Mouse (Mus musculus) forebrain, embryonic 15.5 days (tissue): Measurements from ENCODE around the gene Olfr472. TPM values are rescaled to one million over a fixed set of nuclear protein-coding genes. Genes with fewer than 3 reads are reported as not detected.
"Not testable (repeated sequence)": the region's sequence is repeated elsewhere in the genome, so short reads cannot be mapped to it uniquely, and the experiment has no call there.

ENCODE experiments used
- ATAC-seq: fragments of 200-750 bp; cut with Nextera tagmentation; replicated peaks from 2 replicates; pipeline ENCODE4 v1.8.0; 2017; ENCODE audit warnings: mild to moderate bottlenecking, moderate TSS enrichment, moderate library complexity
- H3K27ac ChIP-seq: fragments of 300-500 bp; sonication (generic); replicated peaks from 2 replicates; pipeline ENCODE4 v1.5.1; 2015; ENCODE audit warnings: mild to moderate bottlenecking, inconsistent platforms
- H3K27me3 ChIP-seq: fragments of 300-500 bp; sonication (generic); 2 replicates; pipeline ENCODE4 v1.6.1; 2015; ENCODE audit warnings: inconsistent platforms
- H3K36me3 ChIP-seq: fragments of 300-500 bp; sonication (generic); 2 replicates; pipeline ENCODE4 v1.6.1; 2015; ENCODE audit warnings: mild to moderate bottlenecking, inconsistent platforms
- H3K4me1 ChIP-seq: fragments of 300-500 bp; sonication (generic); 2 replicates; pipeline ENCODE4 v1.6.1; 2015; ENCODE audit warnings: inconsistent platforms
- H3K4me2 ChIP-seq: fragments of 300-500 bp; sonication (generic); replicated peaks from 2 replicates; pipeline ENCODE4 v1.6.1; 2015; ENCODE audit warnings: mild to moderate bottlenecking, inconsistent platforms
- H3K4me3 ChIP-seq: fragments of 300-500 bp; sonication (generic); 2 replicates; pipeline ENCODE4 v1.5.1; 2015; ENCODE audit warnings: mild to moderate bottlenecking, inconsistent platforms
- H3K9ac ChIP-seq: fragments of 300-500 bp; sonication (generic); replicated peaks from 2 replicates; pipeline ENCODE4 v1.6.1; 2015; ENCODE audit warnings: mild to moderate bottlenecking, inconsistent platforms
- H3K9me3 ChIP-seq: fragments of 300-500 bp; sonication (generic); 2 replicates; pipeline ENCODE4 v1.6.1; 2016; ENCODE audit warnings: inconsistent platforms
- WGBS: fragments of 180-500 bp; shearing (Covaris S2); methylation state at CpG from one replicate; pipeline ENCODE4 v1.1.7; 2015; ENCODE audit warnings: mixed read lengths; 5-methylcytosine and 5-hydroxymethylcytosine counted together
- polyA plus RNA-seq: library from polyadenylated mRNA; unstranded; fragments of >200 nt; fragmentation: Nextera tagmentation; extraction: Ambion mirVana; gene quantifications from 2 replicates; pipeline ENCODE4 v1.2.1, GENCODE M21; 2015

Olfr472 gene
- not detected in 2 replicates for polyA plus RNA-seq

DNA sequence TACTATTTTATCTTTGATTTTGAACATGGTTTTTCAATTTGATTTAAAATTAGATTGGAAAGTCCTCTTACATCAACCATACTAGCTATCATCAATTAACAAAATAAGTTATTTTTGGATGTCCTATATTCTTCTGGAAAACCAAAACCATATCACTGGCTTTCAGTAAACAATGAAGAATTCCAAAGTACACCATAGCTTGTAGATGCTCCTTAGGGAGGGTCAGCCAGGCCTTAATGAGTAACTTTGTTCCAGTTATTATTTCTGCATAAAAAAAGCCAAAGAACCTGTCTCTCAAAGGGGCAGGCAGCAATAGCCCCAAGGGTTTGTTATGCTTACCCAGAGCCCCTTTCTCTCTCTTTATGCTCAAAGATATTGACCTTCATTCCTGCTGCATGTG, at the start of gene Olfr472:
Gene Olfr472, plus strand, starts transcription at position 301 of the 400 bp plus-strand sequence.
- Histone ChIP-seq H3K4me2 (no peak within 1 kb of the TSS), H3K9ac (no peak within 1 kb of the TSS), H3K27ac (no peak within 1 kb of the TSS), H3K9me3 (no peaks in the 10 kb centered on the region), H3K4me3 (no peak within 1 kb of the TSS), H3K36me3 (no peaks in the 10 kb centered on the region), H3K27me3 (no peaks in the 10 kb centered on the region), H3K4me1 (no peaks in the 10 kb centered on the region)
- no peak for ATAC-seq

DNA sequence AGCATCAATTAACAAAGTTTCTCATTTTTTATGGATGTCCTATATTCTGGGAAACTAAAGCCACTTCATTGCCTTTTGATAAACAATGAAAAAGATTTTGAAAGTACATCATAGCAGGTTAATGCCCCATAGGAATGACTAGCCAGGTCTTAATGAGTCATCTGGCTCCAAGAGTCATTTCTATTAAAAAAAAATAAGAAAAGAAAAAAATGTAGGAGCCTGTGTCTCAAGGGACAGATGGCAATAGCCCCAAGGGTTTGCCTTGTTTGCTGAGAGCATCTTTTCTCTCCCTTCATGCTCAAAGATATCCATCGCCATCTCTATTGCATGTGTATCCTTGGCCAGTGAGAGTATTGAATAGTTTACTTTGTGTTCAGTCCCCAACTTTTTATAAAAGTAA, 32.4 kb downstream of the Olfr472 start, which contains the start of gene Olfr473:
Gene Olfr473, plus strand, starts transcription at position 301 of the 400 bp plus-strand sequence.
- Histone ChIP-seq H3K27ac (no peak within 1 kb of the TSS), H3K9ac (no peak within 1 kb of the TSS), H3K4me1 (no peaks in the 10 kb centered on the region), H3K4me2 (no peak within 1 kb of the TSS), H3K4me3 (no peak within 1 kb of the TSS), H3K27me3 (no peaks in the 10 kb centered on the region), H3K36me3 (no peaks in the 10 kb centered on the region), H3K9me3 (no peaks in the 10 kb centered on the region)
- no peak for ATAC-seq
- WGBS, result 97% methylated on average over 1 of the region's 1 CpGs

DNA sequence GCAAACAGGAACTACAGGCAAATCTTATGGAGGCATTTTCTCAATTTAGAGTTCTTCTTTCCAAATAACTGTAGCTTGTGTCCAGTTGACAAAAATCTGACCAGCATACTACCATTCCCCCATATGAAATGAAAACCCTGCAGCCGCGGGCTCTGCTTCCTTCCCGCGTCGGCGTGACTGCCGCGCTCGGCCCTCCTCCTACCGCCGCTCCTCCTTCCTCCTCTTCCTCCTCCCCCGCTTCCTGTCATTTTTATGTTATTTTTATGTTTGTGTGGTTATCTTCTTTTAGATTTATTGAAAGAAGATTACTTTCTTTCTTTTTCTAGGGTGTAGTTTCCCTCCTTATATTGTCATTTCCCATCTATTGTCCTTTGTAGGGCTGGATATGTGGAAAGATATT, 54.8 kb downstream of the Olfr472 start:
- WGBS, result 98% methylated on average over 12 of the region's 12 CpGs
- not testable (repeated sequence) for ATAC-seq, H3K9ac ChIP-seq, H3K4me3 ChIP-seq, H3K9me3 ChIP-seq, H3K4me2 ChIP-seq, H3K27me3 ChIP-seq, H3K27ac ChIP-seq, H3K36me3 ChIP-seq, H3K4me1 ChIP-seq

DNA sequence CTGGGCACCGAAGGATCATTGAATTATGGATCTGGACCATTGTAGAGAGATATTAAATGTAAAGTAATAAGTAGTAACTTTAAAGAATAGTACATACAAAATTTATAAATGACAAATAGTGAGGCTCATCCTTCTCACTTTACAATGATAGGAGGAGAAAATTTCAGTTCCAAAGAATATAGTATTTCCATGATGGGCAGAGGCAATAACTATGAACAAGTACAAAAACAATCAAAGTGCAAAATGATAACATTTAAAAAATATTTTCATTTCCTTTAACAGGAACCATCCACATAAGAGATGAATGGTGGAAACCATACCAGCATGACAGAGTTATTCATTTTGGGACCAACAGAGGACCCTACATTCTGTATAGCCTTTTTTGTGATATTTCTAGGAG, 56.6 kb downstream of the Olfr472 start, which contains the start of gene Olfr474:
Gene Olfr474, plus strand, starts transcription at position 301 of the 400 bp plus-strand sequence.
- no peak within 1 kb of the TSS for H3K27ac ChIP-seq
- no peaks in the 10 kb centered on the region for H3K27me3 ChIP-seq
- no peak within 1 kb of the TSS for H3K4me2 ChIP-seq
- H3K4me3 ChIP-seq, result no peak within 1 kb of the TSS
- no peaks in the 10 kb centered on the region for H3K4me1 ChIP-seq
- no peaks in the 10 kb centered on the region for H3K9me3 ChIP-seq
- no peak for ATAC-seq
- H3K36me3 ChIP-seq, result no peaks in the 10 kb centered on the region
- no peak within 1 kb of the TSS for H3K9ac ChIP-seq
- 84% methylated on average over 1 of the region's 1 CpGs for WGBS

Other genes starting within 250 kb of the Olfr472 start
- not detected in 2 replicates for gene Cyb5r2, start 139.9 kb upstream of the Olfr472 start, polyA plus RNA-seq
- not detected in 2 replicates for gene Ovch2, start 96.7 kb upstream of the Olfr472 start, polyA plus RNA-seq
- gene Olfr467, start 85.6 kb upstream of the Olfr472 start, polyA plus RNA-seq, result not detected in 2 replicates
- not detected in 2 replicates for gene Olfr469, start 72.4 kb upstream of the Olfr472 start, polyA plus RNA-seq
- gene Olfr470, start 50.4 kb upstream of the Olfr472 start, polyA plus RNA-seq, result not detected in 2 replicates
- gene Olfr473, start 32.5 kb downstream of the Olfr472 start, polyA plus RNA-seq, result not detected in 2 replicates
- not detected in 2 replicates for gene Olfr474, start 56.7 kb downstream of the Olfr472 start, polyA plus RNA-seq
- gene Olfr476, start 66.9 kb downstream of the Olfr472 start, polyA plus RNA-seq, result not detected in 2 replicates
- not detected in 2 replicates for gene Olfr477, start 88.8 kb downstream of the Olfr472 start, polyA plus RNA-seq
- gene Olfr478, start 136.1 kb downstream of the Olfr472 start, polyA plus RNA-seq, result not detected in 2 replicates
- gene Olfr479, start 152.8 kb downstream of the Olfr472 start, polyA plus RNA-seq, result not detected in 2 replicates
- gene Olfr480, start 169.4 kb downstream of the Olfr472 start, polyA plus RNA-seq, result not detected in 2 replicates
- not detected in 2 replicates for gene Olfr481, start 182.0 kb downstream of the Olfr472 start, polyA plus RNA-seq
- 0.08 and 0.09 TPM in 2 replicates for gene Olfr482, start 199.7 kb downstream of the Olfr472 start, polyA plus RNA-seq
- gene Olfr483, start 202.9 kb downstream of the Olfr472 start, polyA plus RNA-seq, result not detected in 2 replicates
- gene Olfr484, start 229.5 kb downstream of the Olfr472 start, polyA plus RNA-seq, result not detected in 2 replicates